Mouse (Mus musculus): ENCODE measurements around the gene Nadk.

DNA sequence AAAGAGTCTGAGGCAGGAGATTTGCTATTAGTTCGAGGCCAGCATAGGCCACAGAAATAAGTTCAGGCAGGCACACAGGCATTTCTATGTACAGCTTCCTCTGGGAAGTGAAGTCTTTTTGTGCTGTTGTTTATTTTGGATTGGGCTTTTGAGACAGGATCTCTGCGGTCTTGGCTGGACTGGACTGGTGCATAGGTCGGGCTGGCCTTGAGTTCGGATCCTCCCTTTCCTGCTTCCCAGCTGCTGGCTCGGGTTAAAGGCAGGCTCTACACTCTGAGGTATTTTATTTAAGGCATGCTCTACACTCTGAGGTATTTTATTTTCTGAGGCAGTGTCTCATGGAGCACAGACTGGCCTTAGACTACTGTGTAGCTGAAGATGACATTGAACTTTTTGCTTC lies 36.4 kb upstream of the Nadk start:
- no peak for TF ChIP-seq CTCF (IDR thresholded peaks at IDR 0.05; ENCODE audit: borderline replicate concordance, insufficient read depth, low read length)
- TF ChIP-seq POLR2A (IDR thresholded peaks at IDR 0.05; ENCODE audit: low read depth, low read length), result no peak
